Mouse (Mus musculus) CH12.LX (cell line): ENCODE results near the gene Clec2d. TPM values are rescaled to one million over a fixed set of nuclear protein-coding genes. Genes with fewer than 3 reads are reported as not detected.

Experiments
- DNase-seq: peaks from one replicate; pipeline ENCODE4 v3.0.0-alpha.2; 2013; ENCODE audit errors: extremely low read depth
- H3K27ac ChIP-seq: 2 replicates; pipeline ENCODE4 v1.5.1; 2012; ENCODE audit warnings: low read depth, mild to moderate bottlenecking, control low read depth, moderate library complexity; ENCODE audit not compliant: insufficient read depth
- H3K27me3 ChIP-seq: replicated peaks from 2 replicates; pipeline ENCODE3; 2012; ENCODE audit warnings: inconsistent platforms
- H3K36me3 ChIP-seq, 2 experiments: replicated peaks in 1 of 2; 2 replicates each; pipeline versions ENCODE3 to v1.6.1; 2012; ENCODE audit warnings: inconsistent platforms in 1 of 2, low read length in 1 of 2, mild to moderate bottlenecking in 1 of 2, mixed read lengths in 1 of 2, moderate library complexity in 1 of 2; ENCODE audit not compliant: control insufficient read depth in 1 of 2, insufficient read depth in 1 of 2
- H3K4me1 ChIP-seq, 2 experiments: 2 replicates each; pipeline ENCODE4 v1.6.1; 2012; ENCODE audit warnings: inconsistent platforms in 1 of 2, moderate library complexity in 1 of 2; ENCODE audit not compliant: insufficient read depth in 2 of 2, control insufficient read depth in 1 of 2
- H3K4me2 ChIP-seq: 2 replicates; pipeline ENCODE4 v1.6.1; 2012; ENCODE audit warnings: low read depth, mild to moderate bottlenecking, control low read depth; ENCODE audit not compliant: poor library complexity, insufficient read depth, severe bottlenecking
- H3K4me3 ChIP-seq, 3 experiments: fragments of 150-350 bp in 1 of 3; sonication (generic) in 1 of 3; replicated peaks in 1 of 3; 2 replicates each; pipeline versions ENCODE3 to v1.5.1; 2011 to 2012; ENCODE audit warnings: low read depth in 2 of 3, low read length in 2 of 3, mild to moderate bottlenecking in 2 of 3, moderate library complexity in 2 of 3, control low read depth in 1 of 3, improper control_type of control experiment in 1 of 3, inconsistent platforms in 1 of 3, mixed read lengths in 1 of 3; ENCODE audit not compliant: poor library complexity in 1 of 3
- H3K79me2 ChIP-seq: replicated peaks from 2 replicates; pipeline ENCODE4 v1.6.1; 2012; ENCODE audit warnings: mild to moderate bottlenecking, moderate library complexity; ENCODE audit not compliant: control insufficient read depth, poor library complexity, insufficient read depth, severe bottlenecking; ENCODE audit errors: extremely low read depth
- H3K9ac ChIP-seq: 2 replicates; pipeline ENCODE4 v1.6.1; 2012; ENCODE audit warnings: low read depth, mild to moderate bottlenecking, control low read depth, moderate library complexity; ENCODE audit not compliant: insufficient read depth
- H3K9me3 ChIP-seq: replicated peaks from 2 replicates; pipeline ENCODE3; 2012; ENCODE audit warnings: low read length, inconsistent platforms, mixed read lengths
- CHD1 ChIP-seq: IDR thresholded peaks from 2 replicates; pipeline ENCODE4 v1.6.1; 2012; ENCODE audit warnings: low read depth, low read length, improper control_type of control experiment, inconsistent platforms
- EP300 ChIP-seq: IDR thresholded peaks from 2 replicates; pipeline ENCODE4 v1.6.1; 2011; ENCODE audit warnings: low read length, improper control_type of control experiment
- JUND ChIP-seq: conservative IDR thresholded peaks from 2 replicates; pipeline ENCODE4 v1.6.1; 2011; ENCODE audit warnings: low read depth, low read length, improper control_type of control experiment
- MAFK ChIP-seq: IDR thresholded peaks from 2 replicates; pipeline ENCODE4 v1.6.1; 2011; ENCODE audit warnings: low read length, improper control_type of control experiment; ENCODE audit not compliant: insufficient replicate concordance
- MEF2A ChIP-seq: IDR thresholded peaks from 2 replicates; pipeline ENCODE4 v1.6.1; 2014; ENCODE audit warnings: low read depth, mild to moderate bottlenecking, inconsistent platforms, low read length, improper control_type of control experiment, borderline replicate concordance
- MXI1 ChIP-seq: IDR thresholded peaks from 2 replicates; pipeline ENCODE4 v1.6.1; 2011; ENCODE audit warnings: mild to moderate bottlenecking, low read depth, low read length, improper control_type of control experiment
- NELFE ChIP-seq: IDR thresholded peaks from 2 replicates; pipeline ENCODE4 v1.6.1; 2011; ENCODE audit warnings: low read depth, low read length, improper control_type of control experiment
- NRF1 ChIP-seq: IDR thresholded peaks from 2 replicates; pipeline ENCODE4 v1.6.1; 2014; ENCODE audit warnings: low read depth, mild to moderate bottlenecking, inconsistent platforms, low read length, improper control_type of control experiment, moderate library complexity
- POLR2A ChIP-seq: IDR thresholded peaks from 2 replicates; pipeline ENCODE4 v1.6.1; 2011; ENCODE audit warnings: low read depth, mild to moderate bottlenecking, improper control_type of control experiment, low read length
- POLR2AphosphoS2 ChIP-seq: IDR thresholded peaks from 2 replicates; pipeline ENCODE4 v1.6.1; 2011; ENCODE audit warnings: low read depth, low read length, improper control_type of control experiment
- RAD21 ChIP-seq: IDR thresholded peaks from 2 replicates; pipeline ENCODE4 v1.6.1; 2011; ENCODE audit warnings: low read depth, mild to moderate bottlenecking, low read length, improper control_type of control experiment, moderate library complexity
- SMC3 ChIP-seq: IDR thresholded peaks from 2 replicates; pipeline ENCODE4 v1.6.1; 2011; ENCODE audit warnings: low read depth, low read length, improper control_type of control experiment
- TBP ChIP-seq: conservative IDR thresholded peaks from 2 replicates; pipeline ENCODE4 v1.6.1; 2011; ENCODE audit warnings: low read depth, low read length, improper control_type of control experiment
- UBTF ChIP-seq: IDR thresholded peaks from 2 replicates; pipeline ENCODE4 v1.6.1; 2012; ENCODE audit warnings: low read depth, mild to moderate bottlenecking, inconsistent platforms, low read length, improper control_type of control experiment, moderate library complexity
- USF1 ChIP-seq: IDR thresholded peaks from 2 replicates; pipeline ENCODE4 v1.6.1; 2014; ENCODE audit warnings: low read depth, mild to moderate bottlenecking, inconsistent platforms, low read length, improper control_type of control experiment
- ZC3H11A ChIP-seq: IDR thresholded peaks from 2 replicates; pipeline ENCODE4 v1.6.1; 2012; ENCODE audit warnings: low read depth, mild to moderate bottlenecking, inconsistent platforms, low read length, improper control_type of control experiment
- ZMIZ1 ChIP-seq: IDR thresholded peaks from 2 replicates; pipeline ENCODE4 v1.6.1; 2012; ENCODE audit warnings: low read depth, mild to moderate bottlenecking, inconsistent platforms, low read length, improper control_type of control experiment
- ZNF384 ChIP-seq: IDR thresholded peaks from 2 replicates; pipeline ENCODE4 v1.6.1; 2012; ENCODE audit warnings: low read depth, low read length, improper control_type of control experiment, inconsistent platforms
- dilution Hi-C: fragments of 300-500 bp; cut with MboI; formaldehyde crosslinking; loops from 2 replicates; pipeline ENCODE4 v1.14.3; 2020; ENCODE audit warnings: low sequenced_read_pairs; ENCODE audit not compliant: extremely low pct_unique_long_range_greater_than_20kb, extremely low pct_ligation_motif_present
- in situ Hi-C: fragments of 300-500 bp; cut with MboI; formaldehyde crosslinking; loops from 3 replicates; pipeline ENCODE4 v1.14.3; 2019; ENCODE audit warnings: low sequenced_read_pairs, low pct_ligation_motif_present, low pct_unique_long_range_greater_than_20kb, mixed read lengths
- polyA plus RNA-seq: library from polyadenylated mRNA; unstranded; fragments of >175 nt; gene quantifications from 2 replicates; pipeline ENCODE4 v1.2.1, GENCODE M21; 2012; ENCODE audit warnings: low read depth; ENCODE audit not compliant: insufficient read length
- total RNA-seq, 2 experiments: library from RNA; depleted of rRNA; stranded (reverse); fragments of 300-350 nt in 1 of 2; fragments of >200 nt in 1 of 2; gene quantifications; 2 replicates each; pipeline ENCODE4 v1.2.3; 2012 to 2014

The Clec2d gene
- total and polyA plus RNA-seq, 3 experiments, result 5.1 to 50.7 (median 25.9) TPM

DNA sequence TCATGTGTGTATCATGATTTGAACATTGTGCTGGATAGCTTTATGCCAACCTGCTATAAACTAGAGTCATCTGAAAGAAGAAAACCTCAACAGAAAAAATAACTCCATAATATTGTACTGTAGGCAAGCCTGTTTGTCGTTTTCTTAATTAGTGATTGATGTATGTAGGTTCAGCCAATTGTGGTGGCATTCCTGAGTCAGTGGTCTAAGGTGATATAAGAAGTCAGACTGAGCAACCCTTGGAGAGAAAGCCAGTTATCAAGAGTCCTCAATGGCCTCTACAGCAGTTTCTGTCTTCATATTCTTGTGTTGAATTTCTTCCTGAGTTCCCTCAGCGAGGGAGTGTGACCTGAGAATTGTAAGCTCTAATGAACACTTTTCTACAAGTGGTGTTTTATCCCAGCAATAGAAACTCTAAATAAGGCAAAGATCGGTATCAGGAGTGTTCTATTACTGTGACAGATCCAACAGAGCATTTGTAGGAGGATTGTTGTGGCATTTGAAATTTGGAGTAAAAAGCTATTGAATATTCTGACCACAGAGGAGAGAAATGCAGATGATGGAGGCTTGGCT is 17.7 kb upstream of the Clec2d start:
- Histone ChIP-seq H3K79me2 (no peaks in the 10 kb centered on the region), H3K27ac (no peak overlapping the region), H3K36me3 (no peaks in the 10 kb centered on the region), H3K4me2 (no peak overlapping the region), H3K4me3 (no peak overlapping the region), H3K27me3 (no peaks in the 10 kb centered on the region), H3K9me3 (no peaks in the 10 kb centered on the region)
- no peak for DNase-seq
- in situ Hi-C loops, result no loop called here
- TF ChIP-seq RAD21, result no peak
- peak; percentile 99 for TF ChIP-seq ZMIZ1
- TF ChIP-seq NELFE, result peak; percentile 54; the same call in 1 of the 2 replicates
- TF ChIP-seq TBP, result peak; percentile 97
- TF ChIP-seq POLR2AphosphoS2, result peak; percentile 55; the same call in 1 of the 2 replicates
- TF ChIP-seq POLR2A, result peak; percentile 67
- TF ChIP-seq, all 38 proteins: peak for 5
- Histone ChIP-seq H3K9ac (no peak overlapping the region), H3K4me1 (no peaks in the 10 kb centered on the region; a peak in 1 of 4 replicates)
- dilution Hi-C loops, result no loop called here

DNA sequence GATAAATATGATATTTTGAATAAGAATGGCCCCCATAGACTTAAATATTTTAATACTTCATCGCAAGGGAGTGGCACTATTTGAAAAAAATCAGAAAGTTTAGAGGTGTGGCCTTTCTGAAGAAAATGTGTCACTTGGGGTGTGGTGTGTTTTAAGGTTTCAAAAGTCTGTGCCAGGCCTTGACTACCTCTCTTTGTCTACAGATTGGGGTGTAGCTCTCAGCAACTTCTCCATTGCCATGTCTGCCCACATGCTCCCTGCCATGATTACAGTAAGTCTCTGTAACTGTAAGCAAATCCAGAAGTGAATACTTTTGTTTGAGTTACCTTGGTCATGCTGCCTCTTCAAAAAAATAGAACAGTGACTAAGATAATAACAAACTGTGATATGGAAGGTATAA is 16.8 kb upstream of the Clec2d start:
- Histone ChIP-seq H3K27me3 (no peaks in the 10 kb centered on the region), H3K4me2 (no peak overlapping the region), H3K4me1 (no peaks in the 10 kb centered on the region; a peak in 1 of 4 replicates), H3K4me3 (no peak overlapping the region), H3K79me2 (no peaks in the 10 kb centered on the region), H3K36me3 (no peaks in the 10 kb centered on the region), H3K9me3 (no peaks in the 10 kb centered on the region), H3K9ac (no peak overlapping the region), H3K27ac (no peak overlapping the region)
- in situ Hi-C loops (no loop called here), dilution Hi-C loops (no loop called here)
- TF ChIP-seq ZC3H11A (no peak), MAFK (no peak), NRF1 (no peak), ZNF384 (no peak), CHD1 (no peak), USF1 (no peak)
- DNase-seq, result no peak

DNA sequence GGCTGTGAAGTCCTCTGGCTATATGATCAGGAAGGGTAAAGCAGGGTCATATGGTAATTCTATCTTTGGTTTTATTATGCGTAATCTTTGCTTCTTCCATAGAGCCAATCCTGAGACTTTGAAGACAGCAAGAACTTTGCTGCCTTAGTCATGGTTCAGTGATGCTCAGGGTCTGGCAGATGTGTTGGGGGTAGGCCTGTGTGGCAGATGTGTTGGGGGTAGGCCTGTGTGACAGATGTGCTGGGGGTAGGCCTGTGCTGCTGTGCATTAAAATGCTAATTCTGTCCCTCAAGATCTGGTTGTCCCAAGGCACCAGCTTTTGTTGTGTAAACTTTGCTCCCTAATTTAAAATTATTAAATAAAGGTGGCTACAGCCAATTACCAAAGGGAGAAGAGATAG is 9.5 kb upstream of the Clec2d start:
- in situ Hi-C loops, result no loop called here
- Histone ChIP-seq H3K36me3 (no peaks in the 10 kb centered on the region), H3K79me2 (no peaks in the 10 kb centered on the region), H3K4me1 (peaks cover 0 to 28% of the 10 kb centered on the region in 2 experiments; a peak in 2 of 4 replicates), H3K4me3 (no peak overlapping the region), H3K4me2 (no peak overlapping the region), H3K27me3 (no peaks in the 10 kb centered on the region), H3K9ac (no peak overlapping the region), H3K9me3 (no peaks in the 10 kb centered on the region), H3K27ac (no peak overlapping the region)
- TF ChIP-seq ZC3H11A (no peak), MEF2A (no peak), UBTF (no peak), SMC3 (no peak), EP300 (no peak), RAD21 (no peak), CHD1 (no peak), MXI1 (no peak), JUND (no peak)
- no peak for DNase-seq
- dilution Hi-C loops, result no loop called here
